Mouse (Mus musculus): ENCODE measurements at regions not wholly inside any gene's neighbourhood (a gene's known extent, or its start where the extent isn't known, plus 50 kb on each side); places are given as distances from the start of the nearest gene placed in this dataset.

DNA sequence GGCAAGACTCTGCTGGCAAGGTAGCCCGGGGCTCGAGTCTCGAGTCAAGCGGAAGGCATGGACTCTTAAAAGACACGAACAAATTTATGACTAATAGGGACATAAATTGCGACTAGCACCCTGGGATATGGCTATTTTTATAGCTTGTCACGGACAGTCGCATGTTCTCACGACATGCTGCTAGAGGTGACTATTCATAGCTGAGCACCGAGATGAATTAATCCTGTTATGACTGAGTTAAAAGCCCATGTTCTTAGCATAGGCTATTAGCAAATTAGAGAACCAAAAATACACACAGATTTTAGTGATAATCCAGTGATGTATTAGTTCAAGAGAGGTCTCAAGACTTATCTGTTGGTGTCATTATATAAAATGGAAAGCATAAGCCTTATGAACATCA is 539.2 kb downstream of the Gm19410 start:
- no peak for DNase-seq (ENCODE audit: low spot score in 2 of 2)

DNA sequence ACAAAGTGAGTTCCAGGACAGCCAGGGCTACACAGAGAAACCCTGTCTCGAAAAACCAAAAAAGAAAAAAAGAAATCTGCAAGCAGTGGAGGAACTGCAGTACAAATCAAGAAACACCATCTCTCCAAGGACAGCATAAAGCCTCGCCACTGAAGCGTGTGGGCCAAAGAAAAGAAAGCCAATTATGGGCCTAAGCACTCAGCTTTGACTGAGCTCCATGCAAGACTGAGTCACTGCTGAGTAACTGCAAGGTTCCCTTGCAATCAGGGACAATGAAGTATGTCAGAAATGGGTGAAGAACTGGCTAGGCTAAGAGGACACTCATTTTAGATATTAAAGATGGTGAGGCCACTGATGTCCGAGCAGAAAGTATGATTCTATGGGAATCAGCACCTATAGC is 540.7 kb downstream of the Gm19410 start:
- no peak for DNase-seq (ENCODE audit: low spot score in 2 of 2)

DNA sequence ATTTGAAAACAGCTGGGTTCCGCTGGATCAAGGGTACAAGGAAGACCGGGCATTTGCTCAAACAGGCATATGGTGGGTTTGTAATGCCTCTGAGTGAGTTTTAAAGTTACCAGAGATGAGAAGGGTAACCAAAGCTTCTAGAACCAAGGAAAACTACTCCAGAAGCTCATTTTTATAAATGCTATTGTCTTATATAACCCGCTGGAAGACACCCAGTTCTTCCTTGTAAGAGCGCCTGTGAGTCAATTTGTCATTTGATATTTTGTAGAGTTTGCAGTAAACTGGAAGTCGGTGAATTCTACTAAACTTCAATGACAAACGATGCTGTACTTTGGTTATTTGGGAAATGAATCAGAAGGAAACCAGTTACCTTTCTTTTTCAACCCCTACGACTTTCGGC is 541.9 kb downstream of the Gm19410 start:
- no peak for DNase-seq (ENCODE audit: low spot score in 2 of 2)

DNA sequence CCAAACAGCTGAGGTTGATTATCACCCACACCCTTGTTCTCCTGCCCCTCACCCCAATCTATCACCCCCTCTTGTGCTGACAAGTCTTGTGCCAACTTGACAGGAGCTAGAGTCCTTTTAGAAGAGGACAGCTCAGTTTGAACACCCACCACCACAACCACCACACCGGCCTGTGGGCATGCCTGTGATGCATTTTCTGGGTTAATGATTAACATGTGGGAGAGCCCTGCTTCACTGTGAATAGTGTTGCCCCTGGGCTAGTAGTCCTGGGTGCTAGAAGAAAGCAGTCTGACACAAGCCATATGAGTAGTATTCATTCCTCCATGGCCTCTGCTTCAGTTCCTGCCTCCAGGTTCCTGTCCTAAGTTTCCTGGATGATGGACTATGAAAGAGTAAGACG is 542.5 kb downstream of the Gm19410 start:
- DNase-seq (ENCODE audit: low spot score in 2 of 2): no peak

DNA sequence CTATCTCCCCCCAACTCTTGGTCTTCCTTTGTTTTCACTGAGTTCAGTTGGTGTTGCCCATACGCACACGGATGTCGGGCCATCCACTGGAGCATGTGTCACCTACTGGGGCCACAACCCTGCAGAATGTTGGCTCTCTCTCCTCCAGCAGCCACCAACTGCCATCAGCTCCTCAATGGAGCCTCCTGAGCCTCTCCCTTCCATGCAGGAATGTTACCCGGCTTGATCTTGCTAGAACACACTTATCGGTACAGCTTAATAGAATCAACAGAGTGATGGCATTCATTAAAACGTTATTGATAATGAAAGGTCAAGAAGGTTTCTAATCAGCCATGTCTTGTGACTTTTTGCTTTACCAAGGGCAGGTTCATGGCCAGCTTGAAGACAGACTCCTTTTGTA is 543.7 kb downstream of the Gm19410 start:
- DNase-seq (ENCODE audit: low spot score in 2 of 2): no peak

DNA sequence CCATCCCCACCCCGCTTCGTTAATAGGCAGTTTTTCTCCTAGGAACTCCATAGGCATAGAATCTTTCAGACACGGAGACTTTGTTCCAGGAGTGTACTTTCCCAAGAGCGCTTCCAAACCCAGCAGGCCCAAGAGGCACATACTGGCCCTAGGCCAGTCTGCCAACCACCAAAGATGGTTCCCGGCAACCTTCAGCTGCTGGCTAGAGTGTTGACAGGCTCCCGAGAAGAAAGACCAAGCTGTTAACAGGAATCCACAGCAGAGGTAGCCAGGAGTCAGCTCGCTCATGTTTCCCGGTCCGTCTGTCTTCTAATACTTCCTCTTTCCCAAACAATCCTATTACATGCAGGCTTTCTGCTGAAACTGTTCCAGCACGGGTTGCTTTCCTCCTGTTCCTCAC is 544.4 kb downstream of the Gm19410 start:
- DNase-seq (ENCODE audit: low spot score in 2 of 2): no peak

DNA sequence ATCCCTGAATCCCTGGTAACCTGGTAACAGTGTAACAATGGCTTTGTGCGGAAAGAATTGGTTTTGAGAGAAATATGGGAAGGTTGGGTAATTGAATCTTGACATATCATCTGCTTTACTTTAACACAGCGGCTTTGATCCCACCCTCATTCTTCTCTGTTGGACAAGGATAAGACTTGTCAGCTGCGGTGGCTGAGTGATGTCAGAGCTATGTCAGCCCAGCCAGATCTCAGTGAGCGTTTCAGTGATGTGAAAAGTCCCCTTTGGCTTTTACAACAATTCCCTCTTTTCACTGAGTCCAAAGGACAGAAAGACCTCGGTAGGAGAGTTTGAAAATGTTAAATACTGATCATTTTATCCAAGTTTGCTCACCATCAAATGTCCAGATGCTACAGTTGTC is 546.1 kb downstream of the Gm19410 start:
- no peak for DNase-seq (ENCODE audit: low spot score in 2 of 2)

DNA sequence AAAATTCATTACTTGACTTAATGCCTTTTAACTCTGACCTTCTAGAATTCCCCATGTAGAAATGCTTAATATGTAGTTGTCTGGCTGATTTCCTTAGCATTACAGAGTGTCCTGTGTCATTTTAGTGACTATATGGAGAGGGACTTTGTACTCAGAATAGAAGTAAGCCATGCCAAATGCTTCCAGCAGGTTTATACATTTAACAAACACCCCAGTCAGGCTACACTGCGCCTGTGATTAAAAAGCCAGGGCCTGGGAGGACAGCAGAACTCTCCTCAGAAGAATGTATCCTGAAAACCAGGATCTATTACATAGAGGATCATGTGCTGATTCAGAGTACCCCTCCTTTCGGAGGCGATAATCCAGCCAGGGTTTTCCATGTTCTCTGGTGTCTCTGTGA is 547.4 kb downstream of the Gm19410 start:
- no peak for DNase-seq (ENCODE audit: low spot score in 2 of 2)

DNA sequence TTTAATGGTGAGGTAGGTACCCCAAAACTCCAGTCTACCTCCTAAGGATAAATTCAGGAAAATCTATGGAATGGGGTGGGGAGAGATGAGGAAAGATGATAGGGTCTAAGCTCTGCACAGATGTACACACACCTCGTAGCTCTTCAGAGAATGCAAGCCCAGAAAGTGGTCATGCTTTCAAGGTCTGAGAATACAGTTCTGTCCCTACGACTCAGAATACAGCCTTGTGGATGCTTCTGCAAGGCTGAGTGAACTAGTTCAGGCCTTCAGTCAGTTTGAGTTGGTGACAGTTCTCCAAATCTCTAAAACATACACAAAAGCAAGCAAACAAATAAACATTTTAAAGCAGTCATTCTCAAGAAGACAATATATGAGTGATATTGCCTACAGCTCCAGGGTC is 552.8 kb downstream of the Gm19410 start:
- DNase-seq (ENCODE audit: low spot score in 2 of 2): no peak

DNA sequence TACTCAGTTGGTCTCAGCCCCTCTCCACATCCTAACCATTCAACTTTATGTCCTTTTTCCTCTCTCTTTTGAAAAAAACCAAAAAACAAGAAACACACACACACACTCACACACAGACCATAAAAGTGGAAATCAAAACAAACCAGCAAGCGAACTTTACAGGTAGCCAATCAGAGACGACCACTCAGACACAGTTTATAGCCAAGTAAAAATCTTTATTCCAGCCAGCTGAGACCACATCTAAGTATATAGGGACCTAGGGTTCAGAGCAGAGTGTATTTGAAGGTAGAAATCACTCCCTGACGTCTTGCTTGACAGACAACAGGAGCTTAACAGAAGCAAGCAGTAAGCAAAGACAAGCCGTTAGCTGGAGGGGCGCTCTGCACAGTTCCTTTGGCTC is 553.3 kb downstream of the Gm19410 start:
- DNase-seq (ENCODE audit: low spot score in 2 of 2): no peak

DNA sequence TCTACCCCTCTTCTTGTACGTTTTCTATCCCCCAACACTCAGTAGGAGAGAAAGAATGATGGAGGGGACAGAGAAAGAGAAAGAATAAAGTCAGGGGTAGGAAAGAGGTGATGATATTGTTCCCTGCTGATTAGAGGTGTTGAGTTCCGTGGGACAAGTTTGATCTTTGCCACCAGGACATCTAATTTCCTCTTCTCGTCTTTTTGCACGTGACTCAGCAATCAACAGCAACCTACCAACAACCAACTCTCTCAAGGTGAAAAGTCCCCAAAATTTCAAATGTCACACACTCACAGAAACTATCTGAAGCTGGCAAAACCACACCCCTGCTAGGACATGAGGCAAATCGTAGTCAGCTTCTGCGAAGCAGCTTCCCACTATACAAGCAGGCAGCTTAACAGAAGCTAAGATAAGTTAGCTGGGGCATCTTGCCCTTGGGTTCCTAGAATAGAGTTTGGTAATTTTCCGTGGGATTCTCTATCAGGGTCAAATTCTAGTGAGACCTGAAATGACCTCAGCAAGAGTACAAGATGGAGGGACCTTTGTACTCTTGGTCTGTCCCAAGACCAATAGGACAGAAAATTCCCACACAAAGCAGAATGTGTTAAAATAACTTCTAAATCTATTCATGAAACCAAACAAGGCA is 553.8 kb downstream of the Gm19410 start:
- DNase-seq (ENCODE audit: low spot score in 2 of 2): no peak

DNA sequence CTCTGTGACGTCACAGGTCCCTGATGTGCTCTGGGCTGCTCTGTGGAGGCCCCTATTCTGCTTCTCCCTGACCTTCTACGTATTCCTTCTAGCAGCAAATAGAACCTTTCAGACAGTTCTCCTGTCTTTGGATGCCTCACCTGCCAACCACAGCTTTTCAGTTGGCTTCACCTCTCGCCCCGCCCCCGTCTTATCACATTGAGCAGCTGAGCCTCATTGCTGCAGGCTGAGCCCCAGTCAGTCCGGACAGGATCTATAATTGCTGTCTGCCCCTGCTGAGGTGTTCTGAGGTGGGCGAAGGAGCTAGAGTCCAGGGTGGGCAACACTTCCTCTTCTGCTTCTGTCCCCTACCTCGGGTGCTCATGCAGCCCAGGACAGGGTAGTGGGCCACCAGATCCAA is 556.5 kb downstream of the Gm19410 start:
- DNase-seq (ENCODE audit: low spot score in 2 of 2): no peak

DNA sequence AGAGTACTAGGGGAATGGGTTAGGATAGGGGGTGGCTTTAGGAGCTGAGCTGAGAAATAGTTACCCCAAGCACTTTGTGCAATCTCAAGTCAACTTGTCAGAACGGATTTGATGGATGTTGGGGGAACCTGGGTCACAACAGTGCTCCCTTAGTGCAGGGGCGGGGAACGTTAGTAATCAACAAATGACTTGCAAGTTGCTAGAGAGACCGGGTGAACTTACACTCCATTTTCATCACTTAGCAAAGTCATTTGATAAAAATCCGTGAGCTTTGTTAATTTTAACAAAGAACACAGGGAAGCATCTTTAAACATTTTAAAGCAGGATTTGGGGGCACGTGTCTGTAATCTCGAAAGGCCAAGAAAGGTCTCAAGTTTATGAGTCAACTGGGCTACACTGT is 557.0 kb downstream of the Gm19410 start:
- DNase-seq (ENCODE audit: low spot score in 2 of 2): no peak

DNA sequence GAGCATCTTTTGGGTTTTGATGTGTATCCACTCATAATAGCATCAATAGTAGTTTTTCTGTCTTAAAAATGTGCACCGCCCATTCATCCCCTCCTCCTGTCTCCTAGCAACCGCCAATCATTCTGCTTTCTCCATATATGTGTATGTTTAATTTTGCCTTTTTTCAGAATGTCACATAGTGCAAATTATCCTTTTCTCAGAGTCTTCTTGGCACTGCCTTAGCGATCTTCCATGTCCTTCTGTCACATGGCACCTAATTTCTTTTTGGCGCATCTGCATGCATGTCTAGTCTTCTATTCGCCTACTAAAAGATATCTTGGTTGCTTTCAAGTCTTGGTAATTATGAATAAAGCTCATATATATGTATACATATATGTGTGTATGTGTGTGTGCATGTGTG is 573.0 kb downstream of the Gm19410 start:
- no peak for DNase-seq (ENCODE audit: low spot score in 2 of 2)

DNA sequence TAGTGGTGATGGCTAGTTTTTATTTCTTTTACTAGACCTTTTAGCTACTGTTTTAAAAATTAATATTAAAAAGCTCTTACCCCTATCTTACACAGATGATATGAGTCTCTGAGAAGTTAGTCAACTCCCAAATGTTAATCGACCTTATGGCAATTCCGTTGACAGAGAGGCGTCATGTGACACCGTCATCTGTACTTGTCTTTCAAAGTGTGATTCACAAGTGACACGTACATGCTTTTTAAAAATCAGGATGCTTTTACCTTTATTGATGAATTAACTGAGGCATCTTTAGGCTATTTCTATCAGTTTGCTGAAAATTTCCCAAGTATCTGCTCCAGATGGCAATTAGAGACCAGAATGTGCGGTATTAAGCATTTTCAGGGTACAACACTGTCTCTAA is 573.9 kb downstream of the Gm19410 start:
- no peak for DNase-seq (ENCODE audit: low spot score in 2 of 2)

DNA sequence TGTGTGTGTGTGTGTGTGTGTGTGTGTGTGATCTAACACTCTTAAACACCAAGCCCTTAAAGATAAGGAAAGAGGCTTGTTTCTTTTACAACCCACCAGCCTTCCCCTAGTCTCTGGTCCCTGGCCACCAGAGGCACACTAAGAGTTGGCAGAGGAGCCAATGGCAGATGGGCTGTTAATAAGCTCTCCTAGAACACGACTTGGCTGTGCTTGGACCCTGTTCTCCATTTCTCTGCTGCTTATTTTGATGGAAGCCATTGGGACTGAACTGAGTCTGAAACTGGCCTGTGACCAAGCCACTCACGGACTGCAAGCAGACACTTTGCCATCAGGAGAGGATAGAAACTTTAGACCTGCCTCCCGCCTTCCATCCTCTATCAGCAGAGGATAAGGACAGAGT is 574.9 kb downstream of the Gm19410 start:
- DNase-seq (ENCODE audit: low spot score in 2 of 2): no peak

DNA sequence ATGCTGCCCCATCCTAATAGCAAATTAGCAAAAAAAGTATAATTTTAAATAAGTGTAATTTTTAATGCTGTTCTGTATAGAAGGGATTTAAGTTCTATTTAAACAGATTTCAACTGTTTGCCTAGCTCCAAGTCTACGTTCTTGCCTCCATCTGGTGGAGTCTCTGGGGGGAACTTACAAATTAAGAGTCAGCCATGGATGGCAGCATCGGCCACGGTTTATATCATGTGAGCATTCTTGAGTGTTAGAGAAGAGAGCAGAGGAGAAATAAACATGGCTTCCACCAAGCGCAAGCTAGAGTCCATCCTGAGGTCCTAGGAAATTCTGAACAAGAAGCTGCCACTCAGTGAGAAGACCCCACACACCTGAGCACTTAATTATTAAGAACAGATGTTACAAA is 576.4 kb downstream of the Gm19410 start:
- DNase-seq (ENCODE audit: low spot score in 2 of 2): no peak

DNA sequence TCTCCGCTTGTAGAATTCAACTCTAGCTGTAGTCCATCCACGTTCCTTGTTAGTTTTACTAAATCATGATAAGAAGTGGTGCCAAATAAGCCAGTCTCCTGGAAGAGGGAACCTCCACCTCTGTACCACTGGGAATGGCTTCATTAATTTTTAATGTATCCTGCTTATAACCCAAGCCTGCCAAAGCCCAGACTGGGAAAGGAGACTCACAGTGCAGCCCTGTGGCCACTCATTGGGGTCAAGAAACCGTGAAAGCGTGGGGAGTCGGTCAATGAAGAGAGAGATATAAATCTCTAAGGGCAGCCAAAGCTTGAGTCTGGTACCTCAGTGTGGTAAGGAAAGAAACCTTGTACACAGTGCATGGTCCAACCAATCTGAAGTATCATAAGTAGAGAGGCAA is 577.1 kb downstream of the Gm19410 start:
- DNase-seq (ENCODE audit: low spot score in 2 of 2): no peak

DNA sequence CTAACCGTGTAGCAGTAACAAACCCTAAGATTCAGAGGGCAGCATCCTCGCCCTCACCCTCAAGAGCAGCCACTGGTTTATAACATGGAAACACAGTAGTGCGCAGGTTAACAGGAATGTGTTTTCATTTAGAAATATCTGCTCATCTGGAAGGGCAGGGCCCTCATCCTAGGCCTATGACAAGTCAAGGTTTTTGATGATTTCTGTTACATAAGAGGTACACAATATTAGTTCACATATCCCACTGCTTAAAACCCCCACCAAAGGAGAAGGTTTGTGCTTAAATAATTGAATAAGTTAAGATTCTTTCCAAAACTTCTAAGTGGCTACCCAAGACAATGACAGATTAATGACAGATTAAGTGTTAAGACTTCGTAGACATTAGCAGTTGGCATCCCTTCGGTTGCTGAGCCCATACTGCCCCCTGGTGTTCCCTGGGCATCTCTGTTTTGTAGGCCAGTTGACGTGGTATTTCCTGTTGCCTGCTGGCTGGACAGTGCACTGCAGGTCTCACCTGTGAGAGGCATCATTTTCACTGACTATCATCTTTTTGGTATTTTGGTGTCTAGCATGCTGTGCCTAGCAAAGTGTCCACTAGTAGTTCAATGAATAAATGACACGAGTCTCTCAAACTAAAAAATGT is 581.2 kb downstream of the Gm19410 start:
- peak; percentile 45 to 59 for DNase-seq (ENCODE audit: low spot score in 2 of 2)

DNA sequence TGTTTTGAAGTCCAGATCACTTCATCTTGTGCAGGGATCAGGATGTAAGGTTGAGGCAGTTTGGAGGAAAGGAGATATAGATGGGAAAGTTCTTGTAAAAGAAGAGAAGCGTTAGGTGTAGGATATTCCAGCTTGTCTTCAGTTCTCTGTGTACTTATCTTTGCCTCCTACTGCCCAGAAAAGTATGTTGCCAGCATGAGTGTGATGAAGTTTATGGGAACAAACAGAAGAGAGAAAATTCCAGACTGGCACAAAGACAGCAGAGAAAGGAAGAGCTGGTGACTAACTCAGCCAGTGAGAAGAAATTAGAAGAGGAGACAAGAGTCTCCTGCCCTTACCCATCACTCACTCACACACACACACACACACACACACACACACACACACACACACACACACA is 582.5 kb downstream of the Gm19410 start:
- DNase-seq (ENCODE audit: low spot score in 2 of 2): no peak

DNA sequence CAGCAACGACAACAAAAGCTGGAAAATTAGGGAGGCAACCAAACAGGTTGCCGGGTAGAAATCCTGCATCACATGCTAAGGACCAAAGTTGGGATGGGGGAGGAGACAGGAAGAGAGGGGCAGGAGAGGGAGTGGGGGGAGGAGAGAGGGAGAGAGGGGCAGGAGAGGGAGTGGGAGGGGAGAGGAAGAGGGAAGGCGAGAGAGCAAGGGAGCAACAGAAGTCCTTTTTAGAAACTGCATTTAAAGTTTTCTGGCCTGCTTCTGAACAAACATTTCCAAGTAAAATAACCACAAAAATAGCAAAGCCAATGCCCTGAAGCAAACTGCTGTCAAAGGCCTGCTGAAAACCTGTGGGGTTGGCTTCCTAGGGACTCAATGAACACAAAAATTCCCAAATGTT is 589.3 kb downstream of the Gm19410 start:
- no peak for DNase-seq (ENCODE audit: low spot score in 2 of 2)

DNA sequence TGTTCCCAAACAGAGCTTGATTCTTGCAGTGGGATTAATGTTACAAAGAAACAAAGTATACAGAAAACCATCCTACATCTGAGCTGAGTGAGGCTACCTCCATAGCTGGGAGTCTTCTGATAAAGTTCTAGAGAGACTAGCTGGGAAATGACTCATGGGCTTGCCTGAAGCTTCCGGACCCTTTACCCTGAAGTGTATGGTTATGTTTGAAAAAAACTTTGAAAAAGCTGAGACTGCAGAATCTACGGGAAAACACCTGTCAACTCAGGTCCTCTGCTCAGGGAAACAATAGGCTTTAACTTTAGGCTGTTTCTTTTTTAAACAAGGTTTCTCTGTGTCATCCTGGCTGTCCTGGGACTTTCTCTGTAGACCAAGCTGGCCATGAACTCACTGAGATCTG is 593.4 kb downstream of the Gm19410 start:
- no peak for DNase-seq (ENCODE audit: low spot score in 2 of 2)

DNA sequence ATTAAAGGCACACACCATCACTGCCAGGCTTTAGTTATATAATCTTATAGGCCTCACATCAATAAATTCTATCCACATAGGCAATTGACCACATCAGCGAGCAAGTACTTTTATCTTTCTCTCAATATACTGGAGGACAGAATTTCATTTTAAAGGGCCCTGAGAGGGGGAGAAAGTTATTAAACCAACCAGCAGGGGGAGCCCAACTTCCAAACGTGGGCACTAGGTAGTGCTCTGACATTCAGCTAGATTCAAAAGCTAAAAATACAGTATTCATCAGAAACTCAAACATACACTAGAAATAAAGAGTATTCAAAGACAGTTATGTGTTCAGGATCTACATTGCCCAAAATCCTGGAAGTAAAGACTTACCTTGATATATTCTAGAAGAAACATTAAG is 595.7 kb downstream of the Gm19410 start:
- peak in 1 of 2 experiments; percentile 31 for DNase-seq (ENCODE audit: low spot score in 2 of 2)

DNA sequence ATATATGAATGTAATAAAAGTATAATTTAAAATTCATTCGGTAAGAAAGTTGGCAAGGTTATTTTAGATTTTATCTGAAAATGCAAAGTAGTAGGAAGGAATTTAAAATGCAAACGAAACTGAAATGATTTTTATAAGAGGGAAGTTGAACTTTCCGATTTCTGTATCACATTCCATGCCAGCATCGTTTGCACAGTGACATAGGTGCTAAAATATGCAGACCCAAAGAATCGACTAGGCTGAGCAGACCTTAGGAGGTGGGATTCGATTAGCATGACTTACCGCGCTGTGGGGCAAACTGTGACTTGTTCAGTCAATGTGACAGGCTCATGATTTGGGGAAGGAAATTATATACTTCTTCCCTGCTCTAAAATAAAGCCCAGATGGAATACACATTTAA is 596.2 kb downstream of the Gm19410 start:
- DNase-seq (ENCODE audit: low spot score in 2 of 2): no peak
